Mouse (Mus musculus) embryo, embryonic 10 days (tissue): ENCODE results near the gene Shkbp1.

Experiments
- DNase-seq: peaks from one replicate; pipeline ENCODE4 v3.0.0-alpha.2; 2015; ENCODE audit warnings: low spot score

Gene Shkbp1

GRCm38 (mm10) chr7:27333316-27333941, 22.4 kb downstream of the Shkbp1 start:
- DNase-seq = no peak

- peak; percentile 91 for DNase-seq
These were observed 23.2 kb downstream of the Shkbp1 start for GRCm38 (mm10) chr7:27332353-27333199.

GRCm38 (mm10) chr7:27331854-27332253, 24.0 kb downstream of the Shkbp1 start:
- no peak for DNase-seq

GRCm38 (mm10) chr7:27331541-27331851, 24.3 kb downstream of the Shkbp1 start:
- DNase-seq = no peak

- DNase-seq = peak; percentile 88
These were observed 24.9 kb downstream of the Shkbp1 start for GRCm38 (mm10) chr7:27330709-27331540.

- DNase-seq = no peak
These were observed 25.8 kb downstream of the Shkbp1 start for GRCm38 (mm10) chr7:27329981-27330380.

- peak; percentile 93 for DNase-seq
These were observed 26.4 kb downstream of the Shkbp1 start for GRCm38 (mm10) chr7:27329326-27329947.

- DNase-seq = no peak
These were observed 27.2 kb downstream of the Shkbp1 start for GRCm38 (mm10) chr7:27328648-27329047.

- no peak for DNase-seq
These were observed 27.7 kb downstream of the Shkbp1 start for GRCm38 (mm10) chr7:27328161-27328560.

GRCm38 (mm10) chr7:27327500-27327899, 28.3 kb downstream of the Shkbp1 start:
- DNase-seq = no peak

- DNase-seq = peak; percentile 18
These were observed 29.5 kb downstream of the Shkbp1 start for GRCm38 (mm10) chr7:27326101-27326880.

GRCm38 (mm10) chr7:27325697-27326096, 30.1 kb downstream of the Shkbp1 start:
- peak; percentile 84 for DNase-seq

- no peak for DNase-seq
These were observed 30.9 kb downstream of the Shkbp1 start for GRCm38 (mm10) chr7:27324928-27325327.

GRCm38 (mm10) chr7:27324161-27324560, 31.7 kb downstream of the Shkbp1 start:
- no peak for DNase-seq

GRCm38 (mm10) chr7:27323001-27323400, 32.8 kb downstream of the Shkbp1 start:
- no peak for DNase-seq

GRCm38 (mm10) chr7:27322291-27322690, 33.5 kb downstream of the Shkbp1 start:
- DNase-seq = no peak

GRCm38 (mm10) chr7:27319411-27319810, 36.4 kb downstream of the Shkbp1 start:
- DNase-seq = no peak

- DNase-seq = peak; percentile 51
These were observed 39.9 kb downstream of the Shkbp1 start for GRCm38 (mm10) chr7:27315958-27316357.

GRCm38 (mm10) chr7:27314393-27314792, 41.4 kb downstream of the Shkbp1 start:
- no peak for DNase-seq

GRCm38 (mm10) chr7:27311651-27312284, 44.1 kb downstream of the Shkbp1 start:
- DNase-seq = no peak

GRCm38 (mm10) chr7:27310996-27311535, 44.8 kb downstream of the Shkbp1 start:
- no peak for DNase-seq
